Mouse (Mus musculus) E14TG2a.4 (cell line): ENCODE results near the gene Ttc28.

ENCODE experiments used
- CTCF ChIP-seq: conservative IDR thresholded peaks from 2 replicates; pipeline ENCODE4 v1.5.1; 2014; ENCODE audit warnings: low read length
- NANOG ChIP-seq: IDR thresholded peaks from 2 replicates; pipeline ENCODE4 v1.6.1; 2014; ENCODE audit warnings: borderline replicate concordance, low read length, mixed read lengths

DNA sequence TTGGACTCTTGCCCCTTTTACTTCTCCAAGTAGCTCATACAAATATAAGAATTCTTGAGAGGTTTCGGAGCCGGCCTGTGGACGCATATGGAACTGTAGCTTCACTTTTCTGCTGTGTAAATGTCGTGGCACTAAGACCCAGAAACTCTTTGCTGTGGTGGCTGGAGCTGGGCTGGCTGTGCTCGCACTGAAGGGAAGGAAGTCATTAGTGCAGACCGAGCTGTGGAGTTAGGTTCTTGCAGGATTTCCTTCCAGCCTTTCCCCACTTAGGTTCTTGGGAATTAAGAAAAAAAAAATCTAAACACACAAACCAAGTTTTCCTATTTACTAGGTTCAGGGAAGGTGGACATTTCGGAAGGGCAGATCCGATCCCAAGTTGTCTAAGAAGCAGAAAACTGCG lies 98.9 kb downstream of the Ttc28 start:
- TF ChIP-seq CTCF (no peak), NANOG (no peak)
